In genomic region chr7:98371161-98371560, GRCm38 (mm10) we compare ENCODE assay signal across 18 mouse cellular contexts. TPM values are rescaled to one million over a fixed set of nuclear protein-coding genes. Genes with fewer than 3 reads are reported as not detected.
DNase-seq lines count a peak whose midpoint lies in the region; ATAC-seq lines count a peak whose summit lies in the region.
"Had no signal": no experiment of that assay in that cellular context is flagged by ENCODE, and none has a peak within 500 bp of the region (broad histone marks: within the 10 kb centered on the region; RNA-seq: fewer than 3 reads in every experiment).

No protein-coding gene starts in this region.

- H3K27ac ChIP-seq in intestine, embryonic 16.5 days (ENCODE audit: low read length), result no peak overlapping the region
- no peak overlapping the region for H3K27ac ChIP-seq in intestine, embryonic 15.5 days
- no peak overlapping the region for H3K27ac ChIP-seq in heart, embryonic 11.5 days (ENCODE audit: low read depth, low read length)
- H3K27ac ChIP-seq: embryonic facial prominence, embryonic 13.5 days; hindbrain, embryonic 14.5 days; midbrain, embryonic 10.5 days; stomach, postnatal 0 days had no signal

- H3K27me3 ChIP-seq in intestine, embryonic 16.5 days (replicated peaks; ENCODE audit: control insufficient read depth, insufficient read depth, low read length), result no peaks in the 10 kb centered on the region
- no peaks in the 10 kb centered on the region for H3K27me3 ChIP-seq in intestine, embryonic 15.5 days (replicated peaks)
- H3K27me3 ChIP-seq in heart, embryonic 11.5 days (ENCODE audit: control insufficient read depth, insufficient read depth, low read length), result no peaks in the 10 kb centered on the region
- H3K27me3 ChIP-seq: embryonic facial prominence, embryonic 13.5 days had no signal

- no peak overlapping the region for H3K9ac ChIP-seq in intestine, embryonic 16.5 days (ENCODE audit: low read depth, low read length)
- H3K9ac ChIP-seq in intestine, embryonic 15.5 days, result no peak overlapping the region
- no peak overlapping the region for H3K9ac ChIP-seq in heart, embryonic 11.5 days (ENCODE audit: low read depth, low read length)
- H3K9ac ChIP-seq: embryonic facial prominence, embryonic 13.5 days; hindbrain, embryonic 14.5 days had no signal

- H3K36me3 ChIP-seq in intestine, embryonic 16.5 days (ENCODE audit: control insufficient read depth, insufficient read depth, low read length), result no peaks in the 10 kb centered on the region
- no peaks in the 10 kb centered on the region for H3K36me3 ChIP-seq in intestine, embryonic 15.5 days
- no peaks in the 10 kb centered on the region for H3K36me3 ChIP-seq in heart, embryonic 11.5 days (ENCODE audit: control insufficient read depth, insufficient read depth, low read length)
- H3K36me3 ChIP-seq: embryonic facial prominence, embryonic 13.5 days; midbrain, embryonic 10.5 days had no signal

- WGBS in intestine, embryonic 16.5 days, result 43% methylated on average over 4 of the region's 4 CpGs
- WGBS in intestine, embryonic 15.5 days, result 42% methylated on average over 4 of the region's 4 CpGs
- WGBS in heart, embryonic 11.5 days (ENCODE audit: insufficient replicate concordance), result 40% methylated on average over 4 of the region's 4 CpGs

- DNase-seq in frontal cortex, postnatal 14 days (ENCODE audit: low spot score in 2 of 2), result peak; percentile 43 to 57
- peak; percentile 19 to 82 for DNase-seq in left cerebral cortex, adult 8-10 months (ENCODE audit: low spot score in 2 of 2)
- peak; percentile 66 to 85 for DNase-seq in right cerebral cortex, postnatal 36 days (ENCODE audit: low spot score in 2 of 2)
- no peak for DNase-seq in cerebellum, postnatal 10 days
- DNase-seq: adrenal gland, adult 8-10 months; kidney, adult 18-20 months; lung, postnatal 10 days; thymus, postnatal 4 days had no signal

- H3K9me3 ChIP-seq in intestine, embryonic 16.5 days (ENCODE audit: control insufficient read depth, low read length), result no peaks in the 10 kb centered on the region
- H3K9me3 ChIP-seq in intestine, embryonic 15.5 days, result no peaks in the 10 kb centered on the region
- H3K9me3 ChIP-seq in heart, embryonic 11.5 days (replicated peaks; ENCODE audit: control insufficient read depth, low read length), result no peaks in the 10 kb centered on the region
- H3K9me3 ChIP-seq: embryonic facial prominence, embryonic 13.5 days; midbrain, embryonic 10.5 days had no signal

- ATAC-seq in intestine, embryonic 16.5 days, result no peak
- no peak for ATAC-seq in intestine, embryonic 15.5 days
- no peak for ATAC-seq in heart, embryonic 11.5 days (replicated peaks; ENCODE audit: insufficient number of reproducible peaks, low FRiP score, low TSS enrichment)
- ATAC-seq in megakaryocyte progenitor cell, adult 5-6 weeks (replicated peaks; ENCODE audit: poor library complexity), result no peak

- no peak overlapping the region for H3K4me3 ChIP-seq in intestine, embryonic 16.5 days (ENCODE audit: low read length)
- H3K4me3 ChIP-seq in intestine, embryonic 15.5 days (replicated peaks), result no peak overlapping the region
- H3K4me3 ChIP-seq in heart, embryonic 11.5 days (ENCODE audit: low read depth, low read length), result no peak overlapping the region
- H3K4me3 ChIP-seq: embryonic facial prominence, embryonic 13.5 days; midbrain, embryonic 10.5 days had no signal

- H3K4me2 ChIP-seq in intestine, embryonic 16.5 days (ENCODE audit: low read depth, low read length), result 0 out of 2 replicates have a peak overlapping the region, but pooled peaks have one; percentile 9
- no peak overlapping the region for H3K4me2 ChIP-seq in intestine, embryonic 15.5 days (replicated peaks)
- H3K4me2 ChIP-seq in heart, embryonic 11.5 days, result no peak overlapping the region
- H3K4me2 ChIP-seq: embryonic facial prominence, embryonic 13.5 days; hindbrain, embryonic 14.5 days; liver, embryonic 11.5 days had no signal

- peaks cover 4% of the 10 kb centered on the region; the same call in 1 of the 2 replicates for H3K4me1 ChIP-seq in intestine, embryonic 16.5 days (ENCODE audit: control insufficient read depth, insufficient read depth, low read length)
- H3K4me1 ChIP-seq in intestine, embryonic 15.5 days (replicated peaks), result no peaks in the 10 kb centered on the region; the same call in 1 of the 2 replicates
- H3K4me1 ChIP-seq in heart, embryonic 11.5 days (ENCODE audit: control insufficient read depth, insufficient read depth, low read length), result no peaks in the 10 kb centered on the region; the same call in 1 of the 2 replicates

RNA-seq across cellular contexts. Expression of gene Tsku, which starts 10.0 kb away (rescaled TPM):
- 6.2 and 7.5 TPM in 2 replicates for polyA plus RNA-seq in intestine, embryonic 16.5 days (2015; fragmentation: Nextera tagmentation; extraction: Ambion mirVana)
- 8.2 and 8.8 TPM in 2 replicates for polyA plus RNA-seq in intestine, embryonic 15.5 days (2015; fragmentation: Nextera tagmentation; extraction: Ambion mirVana)
- total RNA-seq in left cerebral cortex, adult 8-10 months (2022), result 1 to 10 TPM; 2.4 to 4.2 (median 2.9) TPM
- polyA plus RNA-seq in heart, embryonic 11.5 days (2014; fragmentation: Nextera tagmentation; extraction: Ambion mirVana), result 6.4 and 6.8 TPM in 2 replicates
- total RNA-seq in megakaryocyte progenitor cell, adult 5-6 weeks (2015), result 0.12 TPM in 1 of 2 replicates, not detected in the other
- total RNA-seq in megakaryocyte progenitor cell, adult 5-6 weeks (2017), result not detected in 2 replicates
- total RNA-seq: neutrophil, adult 5-6 weeks had no signal

RNA-seq across cellular contexts. Expression of gene Acer3, which starts 50.2 kb away (rescaled TPM):
- polyA plus RNA-seq in intestine, embryonic 16.5 days (2015; fragmentation: Nextera tagmentation; extraction: Ambion mirVana), result 17.1 and 20.5 TPM in 2 replicates
- 20.0 and 20.5 TPM in 2 replicates for polyA plus RNA-seq in intestine, embryonic 15.5 days (2015; fragmentation: Nextera tagmentation; extraction: Ambion mirVana)
- 10 to 100 TPM; 25.1 to 27.2 (median 25.5) TPM for total RNA-seq in left cerebral cortex, adult 8-10 months (2022)
- 23.8 and 26.0 TPM in 2 replicates for polyA plus RNA-seq in heart, embryonic 11.5 days (2014; fragmentation: Nextera tagmentation; extraction: Ambion mirVana)
- total RNA-seq in megakaryocyte progenitor cell, adult 5-6 weeks (2015), result 59.0 and 59.9 TPM in 2 replicates
- 36.8 and 43.4 TPM in 2 replicates for total RNA-seq in megakaryocyte progenitor cell, adult 5-6 weeks (2017)

Comparison
In these comparisons a context has a peak if more than half of its experiments do, and no peak if none do; other contexts are left out.
1. DNase-seq: peak in frontal cortex, postnatal 14 days (2 of 2), left cerebral cortex, adult 8-10 months (2 of 2) and right cerebral cortex, postnatal 36 days (2 of 2); none in cerebellum, postnatal 10 days (0 of 2).